Mouse (Mus musculus) kidney, postnatal 36 days (tissue): ENCODE results near the gene Gm49380.
"Not testable (repeated sequence)": the region's sequence is repeated elsewhere in the genome, so short reads cannot be mapped to it uniquely, and the experiment has no call there.

Experiments
- DNase-seq, 2 experiments: peaks; one replicate each; pipeline ENCODE4 v3.0.0; 2021 to 2022; ENCODE audit warnings: mixed read lengths in 2 of 2

The Gm49380 gene

DNA sequence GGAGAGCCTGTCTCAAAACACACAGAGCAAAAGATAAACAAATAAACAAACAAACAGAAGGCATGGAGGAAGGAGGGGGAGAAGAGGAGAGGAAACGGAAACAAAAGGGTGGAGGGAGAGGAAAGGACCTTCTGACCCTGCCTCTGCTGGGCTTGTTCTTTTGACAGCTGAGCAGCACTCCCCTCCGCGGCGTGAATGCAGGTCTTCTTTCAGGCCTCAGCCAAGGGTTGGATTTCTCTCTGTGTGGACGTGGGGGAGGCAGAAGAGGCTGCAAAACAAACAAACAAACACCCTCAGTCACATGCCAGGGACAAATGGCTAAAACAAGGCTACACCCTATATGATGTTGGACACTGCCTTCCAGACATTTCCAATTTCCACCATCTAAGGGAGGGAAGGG lies 11.7 kb upstream of the Gm49380 start:
- peak in 1 of 2 experiments; percentile 46 for DNase-seq

DNA sequence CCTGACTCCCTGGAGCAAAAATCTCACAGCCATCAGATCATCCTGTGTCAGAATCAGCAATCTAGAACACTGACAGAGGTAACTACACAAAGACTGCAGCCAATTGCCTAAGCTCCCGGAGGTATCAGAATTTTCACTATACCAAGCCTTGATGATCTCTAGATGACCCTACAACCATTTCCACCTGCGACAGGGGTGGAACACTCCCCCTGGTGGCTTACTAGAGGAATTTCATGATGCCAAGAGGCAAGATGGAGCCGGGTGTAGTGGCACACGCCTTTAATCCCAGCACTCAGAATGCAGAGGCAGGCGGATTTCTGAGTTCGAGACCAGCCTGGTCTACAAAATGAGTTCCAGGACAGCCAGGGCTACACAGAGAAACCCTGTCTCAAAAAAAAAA lies 11.0 kb upstream of the Gm49380 start:
- DNase-seq = peak in 1 of 2 experiments; percentile 38

DNA sequence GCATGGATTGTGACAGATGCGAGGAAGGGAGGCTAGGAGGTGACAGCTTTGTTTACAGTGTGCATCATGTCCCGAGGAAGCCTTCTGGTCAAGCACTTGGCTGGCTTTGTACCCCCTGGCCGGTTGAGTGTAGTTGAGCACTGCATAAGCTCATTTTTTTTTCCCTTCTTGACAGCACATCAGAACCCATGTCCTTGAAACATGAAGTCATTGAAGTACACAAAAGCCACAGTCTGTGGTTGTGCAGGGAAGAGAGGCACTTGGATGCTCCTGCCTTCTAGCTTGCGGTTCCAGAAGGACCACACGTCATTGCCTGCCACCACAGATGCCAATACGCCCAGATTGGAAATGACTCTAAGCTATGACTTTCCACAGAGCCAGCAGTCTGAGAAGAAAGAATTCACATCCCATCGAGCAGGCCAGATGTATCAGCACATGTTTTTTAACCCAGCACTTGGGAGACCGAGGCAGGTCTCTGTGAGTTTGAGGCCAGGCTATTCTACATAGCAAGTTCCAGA lies 6.7 kb upstream of the Gm49380 start:
- DNase-seq = no peak

DNA sequence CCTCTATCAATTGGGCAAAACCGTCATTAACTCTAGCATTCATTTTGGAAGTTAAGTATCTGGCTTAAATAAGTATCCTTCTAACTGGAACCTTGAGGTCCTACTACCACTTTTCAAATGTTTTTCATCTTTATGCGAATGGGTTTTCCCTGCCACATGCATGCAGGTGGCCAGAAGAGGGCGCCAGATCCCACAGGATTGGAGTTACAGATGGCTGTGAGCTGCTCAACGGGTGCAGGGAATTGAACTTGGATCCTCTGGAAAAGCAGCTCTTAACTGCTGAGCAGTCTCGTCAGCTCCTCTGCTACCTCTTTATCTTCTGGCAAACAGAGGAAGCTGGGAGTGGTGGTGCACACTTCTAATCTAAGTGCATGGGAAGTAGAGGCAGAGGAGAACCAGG lies 5.7 kb upstream of the Gm49380 start:
- peak in 1 of 2 experiments; percentile 81 for DNase-seq

DNA sequence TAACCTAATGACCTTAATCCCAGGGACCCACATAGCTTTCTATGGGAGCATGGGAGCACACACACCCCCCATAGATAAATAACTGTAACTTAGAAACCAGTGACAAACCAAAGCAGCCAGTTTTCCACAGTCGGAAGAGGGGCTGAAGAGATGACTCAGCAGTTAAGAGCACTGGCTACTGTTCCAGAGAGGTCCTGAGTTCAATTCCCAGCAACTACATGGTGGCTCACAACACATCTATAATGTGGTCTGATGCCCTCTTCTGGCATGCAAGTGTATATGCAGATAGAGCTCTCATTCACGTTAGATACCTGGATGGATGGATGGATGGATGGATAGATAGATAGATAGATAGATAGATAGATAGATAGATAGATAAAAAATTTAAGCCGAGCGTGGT lies 2.9 kb upstream of the Gm49380 start:
- no peak for DNase-seq

DNA sequence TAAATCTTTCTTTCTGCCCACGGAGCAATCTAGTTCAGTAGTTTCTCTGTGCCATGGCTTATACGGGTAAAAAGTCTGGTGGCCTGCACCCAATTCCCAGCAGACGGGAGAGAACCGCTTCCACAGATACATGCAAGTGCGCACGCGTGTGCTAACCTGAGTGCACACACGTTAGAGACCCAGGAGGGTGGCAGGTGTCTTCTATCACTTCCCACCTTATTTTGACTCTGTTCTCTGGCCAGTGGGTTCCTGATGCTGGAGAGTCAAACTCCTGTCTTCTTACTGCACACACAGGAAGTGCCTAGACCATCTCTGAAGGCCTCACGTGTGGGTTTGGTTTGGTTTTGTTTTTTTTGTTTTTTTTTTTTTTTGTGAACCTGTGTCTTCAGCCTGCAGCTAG lies 2.3 kb upstream of the Gm49380 start:
- no peak for DNase-seq

DNA sequence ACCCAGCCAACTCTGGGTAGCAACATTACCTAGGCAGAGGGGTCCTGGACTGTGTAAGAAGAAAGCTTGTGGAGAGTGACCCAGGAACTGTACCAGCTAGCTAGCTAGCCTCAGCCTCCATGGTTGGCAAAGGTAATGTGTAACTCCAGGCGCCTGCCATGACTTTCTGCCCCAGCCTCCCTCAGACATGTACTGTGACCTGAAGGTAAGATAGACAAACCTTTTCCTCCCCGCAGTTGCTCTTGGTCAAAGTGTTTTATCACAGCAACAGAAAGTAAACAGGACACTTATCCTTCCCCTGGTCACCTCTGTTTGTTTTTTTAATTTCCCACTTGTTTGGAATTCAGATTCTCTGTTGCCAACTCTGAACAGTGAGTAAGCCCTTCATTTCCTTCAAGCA lies 1.2 kb upstream of the Gm49380 start:
- peak in 1 of 2 experiments; percentile 55 for DNase-seq

DNA sequence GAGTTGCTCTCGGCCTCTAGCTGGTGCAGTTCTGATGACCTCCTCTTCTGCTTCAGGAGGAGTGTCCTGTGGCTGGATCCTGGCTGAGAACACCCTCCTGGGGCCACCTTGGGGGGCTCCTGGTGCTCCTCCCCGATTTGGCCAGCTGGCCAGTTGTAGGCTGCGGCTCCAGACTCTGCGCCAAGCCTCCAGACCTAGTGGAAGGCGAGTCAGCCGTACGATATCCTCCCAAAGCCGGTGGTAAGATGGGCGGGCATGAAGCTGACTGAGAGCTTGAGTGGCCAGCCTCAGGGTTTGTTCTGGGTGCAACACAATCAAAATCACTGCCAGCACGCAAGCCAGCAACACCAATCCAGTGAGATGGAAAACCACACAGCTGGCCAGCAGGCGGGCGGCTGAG lies 1.4 kb downstream of the Gm49380 start:
- not testable (repeated sequence) for DNase-seq

DNA sequence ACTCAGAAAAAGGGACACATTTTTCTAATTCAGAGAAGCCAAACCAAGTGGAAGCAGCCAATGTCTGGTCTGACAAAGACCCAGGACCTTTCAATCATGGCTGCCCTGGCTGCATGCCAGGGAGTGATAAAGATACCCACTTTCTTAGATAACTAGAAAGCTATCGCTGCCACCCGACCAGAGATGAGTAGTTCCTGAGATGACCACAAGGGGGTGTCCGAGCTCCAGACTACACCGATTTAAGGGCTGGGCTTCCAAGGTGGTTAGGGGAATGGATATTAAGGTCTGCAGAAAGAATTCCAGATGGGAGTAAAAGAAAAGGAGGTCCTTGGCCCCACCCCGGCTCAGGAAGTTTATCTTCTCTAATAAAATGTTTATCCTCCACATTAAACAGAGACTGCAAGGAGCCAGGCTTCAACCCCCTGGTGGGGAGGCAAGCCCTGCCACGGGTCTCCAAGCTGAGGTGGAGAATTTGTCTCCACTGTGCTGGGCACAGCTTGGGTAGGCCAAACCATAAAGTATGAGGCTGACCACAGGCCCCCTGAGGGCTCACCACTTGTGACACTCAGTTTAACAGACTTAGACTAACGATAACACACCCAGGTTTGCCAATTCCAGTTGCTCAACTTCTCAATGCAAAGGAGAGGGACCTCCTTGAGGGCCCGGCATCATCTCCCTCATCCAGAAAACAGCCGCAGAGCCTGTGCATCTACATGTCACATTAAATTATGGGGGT lies 3.8 kb downstream of the Gm49380 start:
- peak; percentile 68 to 88 for DNase-seq

DNA sequence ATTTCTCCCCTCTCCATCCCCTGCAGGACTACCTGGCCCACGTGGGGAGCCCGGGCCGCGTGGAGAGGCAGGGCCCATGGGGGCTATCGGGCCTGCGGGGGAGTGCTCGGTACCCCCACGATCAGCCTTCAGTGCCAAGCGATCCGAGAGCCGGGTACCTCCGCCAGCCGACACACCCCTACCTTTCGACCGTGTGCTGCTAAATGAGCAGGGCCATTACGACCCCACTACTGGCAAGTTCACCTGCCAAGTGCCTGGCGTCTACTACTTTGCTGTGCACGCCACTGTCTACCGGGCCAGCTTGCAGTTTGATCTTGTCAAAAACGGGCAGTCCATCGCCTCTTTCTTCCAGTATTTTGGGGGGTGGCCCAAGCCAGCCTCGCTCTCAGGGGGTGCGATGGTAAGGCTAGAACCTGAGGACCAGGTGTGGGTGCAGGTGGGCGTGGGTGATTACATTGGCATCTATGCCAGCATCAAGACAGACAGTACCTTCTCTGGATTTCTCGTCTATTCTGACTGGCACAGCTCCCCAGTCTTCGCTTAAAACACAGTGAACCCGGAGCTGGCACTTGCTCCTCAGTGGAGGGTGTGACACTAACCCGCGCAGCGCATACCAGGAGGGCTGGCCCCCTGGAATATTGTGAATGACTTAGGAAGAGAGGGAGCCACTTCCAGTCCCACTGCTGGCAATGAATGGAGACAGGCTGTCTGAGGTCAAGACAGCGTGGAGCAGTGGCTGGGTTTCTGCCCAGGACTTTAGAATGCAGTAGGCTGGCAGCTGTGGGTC lies 4.8 kb downstream of the Gm49380 start:
- DNase-seq = no peak

DNA sequence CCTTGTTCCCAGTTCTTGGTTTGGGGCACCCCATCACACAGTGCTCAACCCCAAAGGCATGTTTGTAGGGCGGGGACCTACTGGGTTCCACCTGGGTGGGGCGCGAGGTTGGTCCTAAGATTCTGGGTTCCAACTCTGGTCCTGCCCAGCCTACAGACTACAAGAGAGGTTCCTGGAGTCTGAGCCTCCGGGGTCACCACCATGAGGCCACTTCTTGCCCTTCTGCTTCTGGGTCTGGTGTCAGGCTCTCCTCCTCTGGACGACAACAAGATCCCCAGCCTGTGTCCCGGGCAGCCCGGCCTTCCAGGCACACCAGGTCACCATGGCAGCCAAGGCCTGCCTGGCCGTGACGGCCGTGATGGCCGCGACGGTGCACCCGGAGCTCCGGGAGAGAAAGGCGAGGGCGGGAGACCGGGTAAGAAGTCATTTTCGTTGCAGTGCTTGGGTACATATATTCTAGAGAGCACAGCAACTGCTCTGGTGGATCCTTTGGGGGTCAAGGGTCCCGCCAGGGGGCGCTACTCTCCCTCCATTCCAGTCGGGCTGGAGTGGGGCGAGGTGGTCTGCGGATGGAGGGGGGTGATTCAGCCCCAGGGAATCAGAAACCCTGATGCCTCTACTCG lies 5.6 kb downstream of the Gm49380 start:
- peak in 1 of 2 experiments; percentile 73 for DNase-seq

DNA sequence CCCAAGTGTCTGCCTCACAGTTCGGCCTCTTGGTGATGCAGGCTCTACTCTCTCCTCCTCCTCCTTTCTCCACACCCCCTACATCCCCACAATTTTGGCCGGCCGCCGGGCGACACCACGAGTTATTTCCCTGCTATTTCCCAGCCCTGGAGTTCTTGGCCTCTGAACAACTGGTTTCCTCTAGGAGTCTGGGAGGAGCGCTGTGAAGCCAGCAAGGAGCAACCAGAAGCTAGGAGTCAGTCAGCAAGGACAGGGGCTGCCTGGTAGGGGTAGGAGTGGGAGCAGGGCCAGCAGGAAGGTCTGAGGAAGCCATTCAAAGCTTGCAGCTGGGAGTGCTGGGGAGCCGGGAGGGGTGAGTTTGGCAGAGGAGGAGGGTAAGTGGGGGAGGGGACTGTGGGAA lies 6.2 kb downstream of the Gm49380 start, which contains the start of gene C1qtnf5:
TSS of gene C1qtnf5 (plus strand) at position 136 of the 400 bp plus-strand sequence.
- peak; percentile 87 for DNase-seq

DNA sequence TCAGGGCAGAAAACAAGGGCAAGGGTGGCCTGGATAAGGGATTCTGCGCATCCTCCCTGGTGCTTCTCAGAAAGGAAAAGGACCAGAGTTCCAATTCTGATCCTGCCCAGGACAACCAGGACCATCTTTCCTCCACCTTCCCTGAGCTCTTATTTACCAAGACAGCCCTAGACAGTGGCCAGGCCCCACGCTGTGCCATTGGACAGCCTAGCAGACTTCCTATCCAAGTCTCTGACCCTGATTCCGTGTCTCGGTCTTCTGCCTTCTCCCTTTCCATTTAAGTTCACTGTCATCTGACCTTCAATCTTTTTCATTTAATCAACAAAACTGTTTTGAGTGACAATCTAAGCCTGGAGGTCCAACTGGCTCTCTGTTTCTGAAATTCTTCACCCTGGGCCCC lies 6.7 kb downstream of the Gm49380 start:
- DNase-seq = no peak

DNA sequence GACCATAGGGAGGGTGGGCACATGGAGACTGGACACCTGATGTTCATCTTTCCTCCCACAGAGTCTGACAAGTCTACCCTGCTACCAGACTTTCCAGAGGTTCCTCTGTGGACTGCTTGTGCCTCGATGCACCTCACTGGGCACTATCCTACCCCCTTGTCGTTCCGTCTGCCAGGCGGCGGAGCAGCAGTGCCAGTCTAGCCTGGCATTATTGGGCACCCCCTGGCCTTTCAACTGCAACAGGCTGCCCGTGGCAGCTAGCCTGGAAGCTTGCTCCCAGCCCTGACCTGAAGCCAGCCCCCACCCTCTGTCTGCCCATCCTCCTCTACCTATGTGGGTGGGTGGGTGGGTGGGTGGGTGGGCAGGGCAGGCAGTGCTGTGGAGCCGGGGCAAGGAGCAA lies 7.1 kb downstream of the Gm49380 start:
- DNase-seq = no peak

DNA sequence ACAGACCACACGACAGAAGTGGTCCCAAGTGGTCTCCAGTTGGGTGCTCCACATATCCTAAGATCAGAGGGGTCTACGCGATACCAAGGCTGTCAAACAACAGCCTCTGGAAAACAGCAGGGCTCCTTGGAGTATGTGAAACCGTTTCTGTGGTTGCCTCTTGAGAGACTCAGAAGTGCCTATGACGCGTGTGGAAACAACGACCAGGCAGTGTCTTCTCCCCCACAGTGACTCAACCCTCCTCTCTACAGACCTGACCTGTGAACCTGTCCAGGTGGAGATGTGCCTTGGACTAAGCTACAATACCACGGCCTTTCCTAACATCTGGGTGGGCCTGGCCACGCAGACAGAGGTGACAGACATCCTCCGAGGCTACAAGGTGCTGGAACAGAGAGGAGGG lies 7.5 kb downstream of the Gm49380 start:
- DNase-seq = no peak

DNA sequence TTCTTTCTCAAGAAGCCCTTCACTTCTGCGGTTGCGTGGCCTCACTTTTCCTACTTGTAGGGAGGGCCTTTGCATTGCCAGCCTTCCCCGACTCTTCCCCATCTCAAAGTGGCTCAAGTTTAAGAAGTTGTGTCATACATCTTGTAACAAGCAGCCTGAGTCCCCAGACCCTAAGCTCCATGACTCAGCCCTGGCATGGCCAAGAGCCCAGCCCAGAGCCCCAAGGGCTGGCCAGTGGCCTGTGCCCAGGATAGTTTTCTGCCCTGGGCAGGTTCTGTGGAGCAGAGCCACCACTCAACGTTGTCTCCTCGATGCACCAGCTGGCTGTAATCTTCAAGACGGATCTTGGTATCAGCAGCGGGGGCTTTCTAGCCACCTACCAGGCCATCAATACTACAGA lies 8.4 kb downstream of the Gm49380 start:
- DNase-seq = no peak

DNA sequence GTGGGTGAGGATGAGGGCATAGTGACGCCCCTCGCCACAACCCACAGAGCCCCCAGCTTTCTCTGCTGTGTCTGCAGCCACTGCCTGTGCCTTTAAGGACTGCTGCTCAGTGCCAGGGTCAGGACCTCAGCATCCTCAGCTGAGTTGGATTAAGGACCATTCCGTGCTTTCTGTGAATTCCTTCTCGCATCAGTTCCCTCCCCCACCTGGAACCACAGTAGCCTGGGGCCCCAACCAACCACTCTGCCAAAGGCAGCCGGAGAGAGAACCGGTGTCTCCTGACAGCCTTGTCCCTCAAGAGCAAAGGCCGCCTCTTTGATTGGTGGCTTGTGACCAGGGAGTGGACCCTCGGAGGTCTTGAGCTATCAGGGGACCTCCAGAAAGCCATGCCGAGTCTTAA lies 11.8 kb downstream of the Gm49380 start, which contains the start of gene Mfrp:
TSS of gene Mfrp (plus strand) at position 240 of the 400 bp plus-strand sequence.
- peak in 1 of 2 experiments; percentile 14 for DNase-seq

DNA sequence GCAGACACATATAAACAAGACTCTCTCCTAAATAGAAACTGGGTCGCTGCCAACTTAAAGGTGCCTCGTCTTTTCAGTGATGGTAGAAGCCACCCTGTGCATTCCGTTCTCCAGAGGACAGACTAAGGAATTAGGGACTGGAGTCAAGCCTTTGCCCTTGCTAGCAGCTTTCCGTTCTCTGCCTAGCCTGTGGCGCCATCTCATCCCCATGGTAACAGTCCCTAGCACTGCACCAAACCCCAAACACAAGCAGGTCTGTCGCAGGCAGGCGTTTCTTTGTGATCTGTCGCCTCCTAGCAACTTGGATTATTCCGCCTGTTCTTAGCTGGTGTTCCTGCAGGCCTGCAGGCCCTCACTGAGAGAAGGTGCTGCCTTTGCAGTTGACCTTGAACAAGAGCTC lies 16.8 kb downstream of the Gm49380 start:
- peak; percentile 40 to 60 for DNase-seq

DNA sequence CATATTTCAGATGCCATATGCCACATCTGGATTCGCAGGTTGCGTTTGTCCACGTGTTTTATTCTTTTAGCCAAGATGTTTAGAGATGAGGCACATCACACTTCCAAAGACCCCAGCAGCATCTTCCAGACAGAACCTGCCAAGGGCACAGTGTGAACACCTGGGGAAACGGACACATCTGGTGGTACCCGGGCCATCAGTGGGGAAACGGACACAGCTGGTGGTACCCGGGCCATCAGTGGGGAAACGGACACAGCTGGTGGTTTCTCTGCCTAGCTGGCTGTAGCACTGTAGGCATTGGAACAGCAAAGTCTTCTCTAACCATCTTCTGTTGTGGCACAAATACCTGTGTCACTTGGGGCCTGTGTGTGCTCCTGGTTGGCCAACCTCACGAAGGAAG lies 17.5 kb downstream of the Gm49380 start:
- DNase-seq = peak in 1 of 2 experiments; percentile 15

DNA sequence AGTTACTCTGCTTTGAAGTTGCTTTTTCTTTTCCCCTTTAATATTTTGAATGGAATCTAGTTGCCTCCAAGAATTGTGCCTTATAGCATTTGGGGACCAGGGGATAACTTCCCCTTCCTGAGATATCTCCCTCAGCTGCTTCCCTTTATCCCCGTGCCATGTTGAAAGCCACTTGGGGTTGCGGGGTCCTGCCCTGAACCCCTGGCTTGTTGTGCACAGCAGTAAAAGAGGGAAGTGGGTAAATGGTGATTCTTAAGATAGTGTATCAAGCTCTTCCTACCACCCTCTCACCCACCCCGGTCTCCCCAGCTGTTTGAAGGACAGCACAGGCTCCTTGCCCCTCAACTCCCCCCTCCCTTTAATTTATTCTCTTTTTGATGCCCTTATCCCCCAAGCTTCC lies 18.6 kb downstream of the Gm49380 start:
- no peak for DNase-seq

DNA sequence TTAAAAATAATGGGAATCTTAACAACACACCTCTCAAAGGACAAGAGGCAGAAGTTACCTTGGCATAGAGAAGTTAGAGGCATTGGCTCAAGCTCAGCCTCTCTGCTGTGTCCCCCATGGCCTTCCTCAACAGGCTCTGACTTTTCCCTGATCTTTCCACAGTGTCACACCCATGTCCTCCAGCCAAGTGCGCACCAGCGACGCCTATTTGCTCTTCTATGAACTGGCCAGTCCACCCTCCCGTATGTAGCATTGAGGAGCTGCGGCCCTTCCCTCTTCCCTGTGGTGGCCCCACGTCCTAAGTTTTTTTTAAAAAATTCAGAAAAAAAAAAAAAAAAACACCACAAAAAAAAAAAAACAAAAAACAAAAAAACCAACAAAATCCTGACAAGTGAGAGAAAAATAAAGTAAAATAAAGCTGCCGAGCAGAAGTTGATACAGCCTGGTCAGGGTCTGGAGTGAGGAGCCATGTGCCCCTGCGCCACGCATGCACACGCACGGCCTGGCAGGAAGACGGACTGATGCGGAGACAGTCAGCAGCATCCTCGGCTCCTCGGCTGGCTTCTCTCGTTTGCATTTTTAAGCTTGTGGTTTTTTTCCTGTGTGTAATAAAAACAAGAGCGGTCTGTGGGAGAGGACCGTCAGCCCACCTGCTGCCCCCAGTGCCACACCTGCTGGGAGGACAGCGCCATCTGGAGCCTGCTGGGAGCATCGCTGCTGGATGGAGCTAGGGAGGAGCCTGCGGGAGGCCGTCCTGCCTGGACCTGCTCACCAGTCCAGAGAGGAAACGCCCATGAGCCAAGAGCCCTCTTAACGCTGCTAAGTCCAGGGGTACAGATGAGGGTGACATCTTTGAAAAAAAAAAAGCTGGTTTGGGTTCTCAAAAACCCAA lies 19.4 kb downstream of the Gm49380 start:
- peak; percentile 83 to 90 for DNase-seq
